Mouse (Mus musculus) urinary bladder, postnatal 4 days (tissue): ENCODE results near the gene Olfr996.
"Not testable (repeated sequence)": the region's sequence is repeated elsewhere in the genome, so short reads cannot be mapped to it uniquely, and the experiment has no call there.

Experiments used
- DNase-seq, 2 experiments: peaks; one replicate each; pipeline ENCODE4 v3.0.0; 2021 to 2022; ENCODE audit warnings: low spot score in 2 of 2

Olfr996 gene

DNA sequence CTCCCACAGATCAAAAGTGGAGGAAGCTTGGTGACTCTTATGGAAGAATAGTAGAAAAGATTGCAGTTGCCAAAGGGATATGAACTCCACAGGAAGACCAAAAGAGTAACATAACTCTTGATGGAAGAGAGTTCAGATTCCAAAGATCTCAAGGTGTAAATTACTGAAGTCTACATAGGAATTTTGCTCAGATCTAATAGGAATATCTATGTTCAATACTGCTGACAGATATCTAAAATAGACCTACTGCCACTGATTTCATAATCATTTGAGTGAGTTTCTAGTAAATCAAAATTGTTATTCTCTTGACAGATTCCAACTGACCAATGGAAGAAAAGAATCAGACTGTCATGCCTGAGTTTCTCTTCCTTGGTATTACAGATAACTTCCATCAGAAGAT is at the start of gene Olfr996:
Gene Olfr996, plus strand, starts transcription at position 301 of the 400 bp plus-strand sequence.
- DNase-seq = no peak

DNA sequence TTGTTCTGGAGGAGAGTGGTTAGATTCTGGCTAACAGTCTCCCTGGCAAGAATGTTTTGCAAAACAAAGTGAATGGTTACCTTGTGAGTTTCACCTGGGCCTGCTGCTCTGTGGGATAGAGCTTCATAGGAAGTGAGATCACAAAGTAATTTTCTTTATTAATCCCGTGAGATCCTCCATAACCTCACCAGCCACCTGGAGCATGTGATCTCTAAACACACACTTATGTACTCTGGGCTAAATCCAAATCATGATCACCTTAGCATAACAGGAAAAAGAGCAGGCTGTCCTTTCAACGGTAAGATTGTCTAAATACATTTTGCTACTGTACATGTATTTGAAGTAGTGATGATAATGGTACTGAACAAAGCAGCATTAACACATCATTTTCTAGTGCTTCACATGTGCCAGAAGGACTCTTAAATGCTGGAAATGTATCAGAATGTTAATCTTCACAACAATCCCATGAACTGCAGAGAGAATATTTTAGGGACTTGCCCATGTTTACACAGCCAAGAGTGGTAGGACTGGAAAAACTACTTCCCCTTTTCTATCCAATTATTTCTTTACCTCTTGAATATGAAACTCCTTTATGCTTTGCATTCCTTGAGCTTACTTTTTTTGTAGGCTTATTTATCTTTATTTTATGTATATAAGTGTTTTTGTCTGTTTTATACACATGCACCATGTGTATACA is 46.8 kb upstream of the Olfr996 start:
- DNase-seq = no peak

DNA sequence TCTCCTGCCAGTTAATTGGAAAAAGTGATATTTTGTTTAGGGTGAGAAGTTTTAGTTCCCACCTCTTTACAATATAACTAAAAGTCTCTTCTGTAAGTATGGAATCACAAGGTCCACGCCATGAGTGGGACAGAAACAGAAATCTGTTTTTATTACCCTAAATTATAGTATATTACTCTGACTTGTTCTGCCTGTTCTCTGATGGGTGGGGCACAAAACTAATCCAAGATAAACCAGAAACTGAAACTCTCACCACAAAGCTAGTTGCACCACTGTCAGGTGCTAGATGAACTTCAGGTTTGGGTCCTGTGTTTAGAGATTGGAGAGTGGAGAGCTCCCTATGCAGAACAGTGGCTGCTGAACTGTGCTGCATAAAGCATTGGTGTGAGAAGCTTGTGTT is 45.1 kb upstream of the Olfr996 start:
- no peak for DNase-seq

DNA sequence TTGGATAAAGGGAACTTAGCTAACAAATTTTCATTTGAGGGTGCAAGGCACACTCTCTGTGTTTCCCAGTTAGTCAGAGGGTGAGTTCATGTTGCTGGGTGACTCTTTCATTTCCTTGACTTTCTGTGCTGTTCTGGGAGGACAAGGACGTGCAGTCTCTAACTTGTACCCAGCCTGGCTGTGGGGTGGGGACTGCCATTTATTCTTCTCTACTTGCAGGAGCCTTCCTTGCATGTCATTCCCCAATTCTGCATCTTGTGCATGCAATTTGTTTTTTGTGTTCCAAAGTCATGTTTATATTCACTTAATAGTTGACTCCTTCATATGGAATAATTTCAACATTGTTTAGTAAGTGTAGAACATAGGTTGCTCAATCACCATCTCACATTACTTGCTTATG is 24.2 kb upstream of the Olfr996 start:
- DNase-seq = no peak

DNA sequence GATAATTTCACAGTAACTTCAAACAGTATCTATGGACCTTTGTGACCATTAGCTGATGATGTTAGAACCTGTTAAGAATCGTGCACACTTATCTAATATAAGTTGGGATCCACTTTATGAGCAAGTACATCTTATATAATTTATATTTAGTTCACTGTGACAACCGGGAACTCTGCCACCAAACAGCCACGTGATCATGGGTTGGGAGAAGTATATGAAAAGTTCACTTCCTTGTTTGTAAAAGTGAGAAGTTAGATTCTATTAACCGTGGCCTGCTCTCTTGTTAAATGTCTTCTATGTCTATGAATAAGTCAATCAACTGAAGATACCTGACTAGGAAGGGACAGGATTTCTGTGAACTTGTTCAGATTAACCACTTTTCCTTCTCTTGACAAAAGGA is 18.8 kb upstream of the Olfr996 start:
- no peak for DNase-seq

DNA sequence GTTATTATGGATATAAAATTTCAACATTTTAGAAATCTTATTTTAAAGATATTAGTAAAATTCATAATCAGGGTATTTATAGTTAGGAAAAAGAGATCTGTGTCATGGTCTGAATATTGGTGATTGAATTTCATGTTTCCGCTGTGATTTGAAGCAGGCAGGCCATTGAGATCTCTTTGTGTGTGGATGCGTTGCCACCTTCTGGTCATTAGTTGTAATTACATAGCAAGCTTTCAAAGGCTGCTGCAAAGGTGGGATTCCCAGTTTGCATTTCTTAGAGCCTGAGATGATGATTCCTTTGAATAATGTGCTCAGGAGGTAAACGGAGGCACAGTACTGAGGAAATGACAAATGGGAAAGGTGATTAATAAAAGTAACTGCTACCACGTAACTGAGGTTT is 17.8 kb upstream of the Olfr996 start:
- no peak for DNase-seq

DNA sequence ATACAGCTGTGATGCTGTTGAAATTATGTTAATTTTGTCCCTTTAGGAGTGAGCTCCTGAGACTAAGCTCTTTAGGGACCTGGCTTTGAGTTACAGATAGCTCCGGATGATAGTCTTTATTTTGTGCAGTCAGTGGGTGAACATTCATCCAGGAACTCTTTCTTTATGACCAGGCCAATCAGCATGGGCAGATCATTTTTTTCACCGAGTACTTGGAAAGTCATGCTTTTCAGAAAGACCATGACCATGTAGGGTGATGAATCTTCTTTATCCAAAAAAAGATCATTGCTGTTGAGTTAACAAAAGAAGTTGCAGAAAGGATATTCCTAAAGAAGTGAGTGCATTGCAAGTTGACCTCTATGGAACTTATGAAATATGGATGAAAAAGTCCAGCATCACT is 9.6 kb downstream of the Olfr996 start, which contains the start of gene Olfr998:
Gene Olfr998, plus strand, starts transcription at position 301 of the 400 bp plus-strand sequence.
- DNase-seq = not testable (repeated sequence)

DNA sequence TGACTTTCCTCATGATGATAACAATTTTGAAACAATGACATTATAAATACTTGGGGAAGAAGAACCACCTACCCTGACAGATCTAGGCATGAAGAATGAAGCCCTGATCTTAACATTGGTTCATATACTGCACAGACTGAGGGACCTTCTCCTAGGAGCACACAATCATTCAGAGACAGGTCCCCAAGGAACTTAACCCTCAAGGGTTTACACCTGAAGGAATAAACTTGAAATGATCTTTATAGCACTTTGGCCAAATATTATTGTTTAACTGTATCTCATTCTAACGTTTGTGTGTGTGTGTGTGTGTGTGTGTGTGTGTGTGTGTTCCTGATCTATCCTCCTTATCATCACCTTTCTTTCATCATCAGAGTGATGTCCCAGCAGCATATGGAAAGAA is 32.8 kb downstream of the Olfr996 start, which contains the start of gene Olfr1000:
Gene Olfr1000, minus strand, starts transcription at position 101 of the 400 bp plus-strand sequence.
- no peak for DNase-seq
